Mouse (Mus musculus) heart, embryonic 14.5 days (tissue): ENCODE results near the gene Ifi44. TPM values are rescaled to one million over a fixed set of nuclear protein-coding genes. Genes with fewer than 3 reads are reported as not detected.
A peak's percentile ranks its signal among the peaks of the same experiment; 100 is the strongest.

Experiments used
- ATAC-seq: fragments of 200-750 bp; cut with Nextera tagmentation; 2 replicates; pipeline ENCODE4 v1.8.0; 2017; ENCODE audit warnings: low read depth, moderate TSS enrichment; ENCODE audit not compliant: insufficient number of reproducible peaks, insufficient read depth, low FRiP score
- H3K27ac ChIP-seq, 2 experiments: fragments of 200-500 bp in 1 of 2; fragments of 300-500 bp in 1 of 2; sonication (generic) in 1 of 2; replicated peaks in 1 of 2; 2 replicates each; pipeline ENCODE4 v1.5.1; 2012 to 2014; ENCODE audit warnings: low read depth in 2 of 2, low read length in 2 of 2, control low read depth in 1 of 2, mild to moderate bottlenecking in 1 of 2, mixed read lengths in 1 of 2; ENCODE audit not compliant: control insufficient read depth in 1 of 2, insufficient read depth in 1 of 2
- H3K27me3 ChIP-seq: fragments of 300-500 bp; sonication (generic); 2 replicates; pipeline ENCODE4 v1.6.1; 2014; ENCODE audit warnings: mild to moderate bottlenecking, low read length, control low read depth; ENCODE audit not compliant: control insufficient read depth, insufficient read depth
- H3K36me3 ChIP-seq: fragments of 300-500 bp; sonication (generic); 2 replicates; pipeline ENCODE4 v1.6.1; 2014; ENCODE audit warnings: mild to moderate bottlenecking, control low read depth, low read length, mixed read lengths; ENCODE audit not compliant: control insufficient read depth, insufficient read depth
- H3K4me1 ChIP-seq, 2 experiments: fragments of 200-500 bp in 1 of 2; fragments of 300-500 bp in 1 of 2; sonication (generic) in 1 of 2; 2 replicates each; pipeline ENCODE4 v1.6.1; 2012 to 2014; ENCODE audit warnings: low read length in 2 of 2, control low read depth in 1 of 2, mixed read lengths in 1 of 2; ENCODE audit not compliant: control insufficient read depth in 2 of 2, insufficient read depth in 2 of 2
- H3K4me2 ChIP-seq: fragments of 300-500 bp; sonication (generic); 2 replicates; pipeline ENCODE4 v1.6.1; 2014; ENCODE audit warnings: mild to moderate bottlenecking, low read length
- H3K4me3 ChIP-seq, 2 experiments: fragments of 200-500 bp in 1 of 2; fragments of 300-500 bp in 1 of 2; sonication (generic) in 1 of 2; 2 replicates each; pipeline ENCODE4 v1.5.1; 2012 to 2014; ENCODE audit warnings: low read length in 2 of 2, mild to moderate bottlenecking in 2 of 2, control low read depth in 1 of 2, low read depth in 1 of 2, moderate library complexity in 1 of 2; ENCODE audit not compliant: control insufficient read depth in 1 of 2, insufficient read depth in 1 of 2
- H3K9ac ChIP-seq: fragments of 300-500 bp; sonication (generic); 2 replicates; pipeline ENCODE4 v1.6.1; 2014; ENCODE audit warnings: mild to moderate bottlenecking, low read length
- H3K9me3 ChIP-seq: fragments of 300-500 bp; sonication (generic); 2 replicates; pipeline ENCODE4 v1.6.1; 2016; ENCODE audit warnings: low read length, control low read depth; ENCODE audit not compliant: control insufficient read depth
- WGBS: fragments of 180-500 bp; shearing (Covaris S2); extraction: QIAGEN DNeasy Blood & Tissue Kit; methylation state at CpG from one replicate; pipeline ENCODE4 v1.1.7; 2014; 5-methylcytosine and 5-hydroxymethylcytosine counted together
- polyA plus RNA-seq: library from polyadenylated mRNA; unstranded; fragments of >200 nt; fragmentation: Nextera tagmentation; extraction: Ambion mirVana; gene quantifications from 2 replicates; pipeline ENCODE4 v1.2.1, GENCODE M21; 2014

The Ifi44 gene
- polyA plus RNA-seq = 0.72 and 1.7 TPM in 2 replicates

DNA sequence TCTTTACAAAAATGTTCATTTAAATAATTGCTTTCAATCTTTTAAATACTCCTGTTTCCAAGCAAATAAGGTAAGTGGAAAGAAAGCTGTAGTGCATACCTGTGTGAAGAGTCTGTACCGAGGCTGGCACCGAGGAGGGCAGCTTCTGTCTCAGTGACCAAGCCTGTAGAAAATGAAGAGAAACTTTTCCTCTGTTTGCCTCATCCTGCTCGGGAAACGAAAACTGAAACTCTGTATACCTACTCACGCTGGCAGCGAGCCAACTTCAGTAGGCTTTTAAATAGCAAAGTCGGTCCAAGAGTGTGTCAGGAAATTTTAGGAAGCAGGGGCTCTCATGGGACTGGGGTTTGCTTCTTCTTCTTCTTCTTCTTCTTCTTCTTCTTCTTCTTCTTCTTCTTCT, at the start of gene Ifi44:
Gene Ifi44 (minus strand): TSS at position 224 of the 400 bp plus-strand sequence.
- no peak within 1 kb of the TSS for H3K27ac ChIP-seq
- no peaks in the 10 kb centered on the region for H3K27me3 ChIP-seq
- WGBS = 44% methylated on average over 7 of the region's 7 CpGs
- no peak within 1 kb of the TSS for H3K9ac ChIP-seq
- no peak for ATAC-seq
- H3K4me2 ChIP-seq = peak within 1 kb of the TSS; percentile 36
- no peaks in the 10 kb centered on the region for H3K9me3 ChIP-seq
- H3K36me3 ChIP-seq = no peaks in the 10 kb centered on the region
- peaks cover 0 to 3% of the 10 kb centered on the region in 2 experiments; a peak in 1 of 4 replicates for H3K4me1 ChIP-seq
- H3K4me3 ChIP-seq = no peak within 1 kb of the TSS; a peak in 1 of 4 replicates

DNA sequence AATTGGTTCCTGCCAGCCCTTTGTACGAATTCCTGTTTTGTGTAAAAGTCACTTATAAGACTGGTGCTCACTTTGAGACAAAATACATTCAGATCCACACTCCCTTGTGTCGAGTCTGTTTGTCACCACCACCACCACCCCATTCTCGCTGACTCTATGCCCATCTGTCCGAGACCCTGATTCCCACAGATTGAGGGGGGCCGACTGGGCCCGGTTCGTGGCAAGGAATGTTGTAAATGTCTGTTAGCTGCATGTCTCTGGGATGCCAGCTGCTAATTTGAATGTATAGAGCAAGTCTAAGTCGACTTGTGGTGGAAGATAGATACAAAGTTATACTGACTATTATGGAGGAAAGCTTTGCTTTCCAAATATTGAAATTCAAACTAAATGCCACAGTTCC, 38.9 kb upstream of the Ifi44 start:
- Histone ChIP-seq H3K4me1 (no peaks in the 10 kb centered on the region), H3K9ac (no peak overlapping the region), H3K36me3 (no peaks in the 10 kb centered on the region), H3K4me2 (no peak overlapping the region), H3K27ac (no peak overlapping the region), H3K4me3 (no peak overlapping the region), H3K9me3 (no peaks in the 10 kb centered on the region), H3K27me3 (no peaks in the 10 kb centered on the region)
- WGBS = 75% methylated on average over 8 of the region's 8 CpGs
- ATAC-seq = no peak

GRCm38 (mm10) chr3:151775089-151775488, 25.3 kb upstream of the Ifi44 start:
- no peaks in the 10 kb centered on the region for H3K9me3 ChIP-seq
- no peak overlapping the region for H3K27ac ChIP-seq
- WGBS = 60% methylated on average over 4 of the region's 4 CpGs
- H3K9ac ChIP-seq = no peak overlapping the region
- no peak overlapping the region for H3K4me2 ChIP-seq
- no peaks in the 10 kb centered on the region for H3K36me3 ChIP-seq
- no peak overlapping the region for H3K4me3 ChIP-seq
- H3K27me3 ChIP-seq = no peaks in the 10 kb centered on the region
- no peaks in the 10 kb centered on the region for H3K4me1 ChIP-seq
- ATAC-seq = no peak

DNA sequence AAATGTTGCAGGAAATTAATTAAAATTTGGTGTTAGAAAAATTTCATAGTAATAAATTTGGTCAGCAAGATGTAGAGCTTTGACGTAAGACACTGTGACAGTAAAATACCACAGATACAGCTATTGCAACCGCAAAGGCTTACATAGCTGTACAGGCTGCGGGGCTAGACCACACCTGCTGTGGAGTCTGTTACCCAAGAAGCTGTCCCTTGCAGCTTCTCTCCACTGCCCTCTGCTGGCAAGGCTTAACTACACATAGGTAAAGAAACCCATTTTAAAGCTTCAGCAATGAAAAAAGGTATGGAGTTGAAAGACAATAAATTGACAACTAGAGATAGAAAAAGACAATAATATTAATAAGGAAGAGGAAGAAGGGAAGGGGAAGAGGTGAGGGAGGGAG, 21.3 kb upstream of the Ifi44 start:
- 65% methylated on average over 3 of the region's 3 CpGs for WGBS
- no peak for ATAC-seq

DNA sequence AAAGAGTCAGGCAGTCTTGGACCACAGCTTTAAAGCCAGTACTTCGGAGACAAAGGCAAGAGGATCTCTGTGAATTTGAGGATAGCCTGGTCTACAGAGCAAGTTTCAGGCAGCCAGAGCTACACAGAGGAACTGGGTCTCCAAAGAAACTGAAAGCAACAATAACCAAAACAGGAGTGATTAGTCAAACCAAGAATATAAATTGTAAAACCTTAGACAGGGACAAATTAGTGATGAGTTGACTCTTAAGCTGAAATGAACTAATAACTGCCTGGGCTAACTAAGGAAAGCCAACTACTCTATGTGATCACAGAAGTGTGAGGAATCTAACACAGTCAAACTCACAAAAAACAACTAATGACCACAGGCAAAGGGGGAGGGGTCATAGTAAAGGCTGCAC, 1.2 kb downstream of the Ifi44 start:
- Histone ChIP-seq H3K36me3 (no peaks in the 10 kb centered on the region), H3K27me3 (no peaks in the 10 kb centered on the region), H3K4me2 (no peak overlapping the region), H3K4me3 (no peak overlapping the region), H3K27ac (no peak overlapping the region), H3K9me3 (no peaks in the 10 kb centered on the region), H3K9ac (no peak overlapping the region), H3K4me1 (peaks cover 0 to 3% of the 10 kb centered on the region in 2 experiments; a peak in 1 of 4 replicates)
- no peak for ATAC-seq
- 77% methylated on average over 1 of the region's 1 CpGs for WGBS

More for the DNA sequence above, 21.3 kb upstream of the Ifi44 start:
- Histone ChIP-seq H3K4me1 (no peaks in the 10 kb centered on the region), H3K27ac (no peak overlapping the region), H3K27me3 (no peaks in the 10 kb centered on the region), H3K36me3 (no peaks in the 10 kb centered on the region), H3K4me2 (no peak overlapping the region), H3K4me3 (no peak overlapping the region), H3K9me3 (no peaks in the 10 kb centered on the region), H3K9ac (no peak overlapping the region)

DNA sequence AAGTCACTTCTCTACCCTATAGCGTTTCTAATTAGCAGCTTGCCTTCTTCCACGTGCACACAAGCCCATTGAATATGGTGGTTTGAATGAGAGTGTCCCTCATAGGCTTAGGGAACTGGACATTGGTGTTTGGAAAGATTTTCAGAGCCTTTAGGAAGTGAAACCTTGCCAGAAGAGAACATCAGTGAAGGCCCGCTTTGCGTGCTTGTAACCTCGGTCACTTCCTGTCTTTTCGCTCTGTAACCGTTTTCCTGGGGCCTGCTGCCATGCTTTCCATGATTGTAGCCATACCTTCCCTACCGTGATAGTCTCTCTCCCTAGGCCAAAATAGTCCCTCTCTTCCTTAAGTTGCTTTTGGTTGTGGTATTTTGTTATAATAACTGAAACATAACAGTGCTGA, 3.7 kb downstream of the Ifi44 start:
- WGBS = 79% methylated on average over 8 of the region's 8 CpGs
- no peak for ATAC-seq
- no peak overlapping the region for H3K9ac ChIP-seq
- H3K27me3 ChIP-seq = no peaks in the 10 kb centered on the region
- H3K36me3 ChIP-seq = no peaks in the 10 kb centered on the region
- H3K4me1 ChIP-seq = peaks cover 0 to 3% of the 10 kb centered on the region in 2 experiments; a peak in 1 of 4 replicates
- H3K27ac ChIP-seq = no peak overlapping the region
- no peaks in the 10 kb centered on the region for H3K9me3 ChIP-seq
- no peak overlapping the region for H3K4me3 ChIP-seq
- H3K4me2 ChIP-seq = no peak overlapping the region

DNA sequence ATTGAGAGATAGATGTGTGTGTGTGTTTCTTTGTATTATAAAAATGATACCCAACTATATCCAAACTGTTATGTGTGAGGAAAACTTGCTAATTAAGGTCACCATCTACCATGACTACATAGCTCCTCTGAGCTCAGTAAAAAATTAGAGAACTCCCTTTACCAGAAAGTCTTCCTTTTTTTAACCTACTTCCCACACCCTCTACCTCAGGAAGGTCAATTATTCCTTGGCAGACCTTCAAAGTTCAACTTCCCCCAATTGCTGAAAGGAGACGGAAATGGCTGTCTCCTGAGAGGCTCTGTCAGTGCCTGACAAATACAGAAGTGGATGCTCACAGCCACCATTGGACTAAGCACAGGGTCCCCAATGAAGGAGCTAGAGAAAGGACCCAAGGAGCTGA, 7.5 kb downstream of the Ifi44 start:
- Histone ChIP-seq H3K9me3 (no peaks in the 10 kb centered on the region), H3K4me2 (no peak overlapping the region), H3K4me1 (no peaks in the 10 kb centered on the region), H3K9ac (no peak overlapping the region), H3K4me3 (no peak overlapping the region), H3K27me3 (no peaks in the 10 kb centered on the region), H3K36me3 (no peaks in the 10 kb centered on the region), H3K27ac (no peak overlapping the region)
- ATAC-seq = no peak
- 59% methylated on average over 1 of the region's 1 CpGs for WGBS

GRCm38 (mm10) chr3:151716246-151716645, 33.5 kb downstream of the Ifi44 start:
- Histone ChIP-seq H3K9me3 (no peaks in the 10 kb centered on the region), H3K36me3 (no peaks in the 10 kb centered on the region), H3K27me3 (no peaks in the 10 kb centered on the region), H3K4me3 (no peak overlapping the region), H3K4me2 (no peak overlapping the region), H3K4me1 (no peaks in the 10 kb centered on the region), H3K27ac (no peak overlapping the region), H3K9ac (no peak overlapping the region)
- 33% methylated on average over 1 of the region's 1 CpGs for WGBS
- ATAC-seq = no peak
